Mouse (Mus musculus) small intestine, adult 2 months (tissue): ENCODE measurements around the gene Zscan20.
"Not testable (repeated sequence)": the region's sequence is repeated elsewhere in the genome, so short reads cannot be mapped to it uniquely, and the experiment has no call there.

Experiments used
- CTCF ChIP-seq: fragments of 200-500 bp; IDR thresholded peaks from 2 replicates; pipeline ENCODE4 v1.5.1; 2012; ENCODE audit warnings: low read depth, mild to moderate bottlenecking, control low read depth, inconsistent platforms, low read length, moderate library complexity, mixed read lengths; ENCODE audit not compliant: insufficient replicate concordance, insufficient read length; ENCODE audit errors: extremely low read depth
- POLR2A ChIP-seq: fragments of 200-500 bp; IDR thresholded peaks from 2 replicates; pipeline ENCODE4 v1.6.1; 2012; ENCODE audit warnings: low read depth, mild to moderate bottlenecking, control low read depth, inconsistent platforms, low read length, moderate library complexity

DNA sequence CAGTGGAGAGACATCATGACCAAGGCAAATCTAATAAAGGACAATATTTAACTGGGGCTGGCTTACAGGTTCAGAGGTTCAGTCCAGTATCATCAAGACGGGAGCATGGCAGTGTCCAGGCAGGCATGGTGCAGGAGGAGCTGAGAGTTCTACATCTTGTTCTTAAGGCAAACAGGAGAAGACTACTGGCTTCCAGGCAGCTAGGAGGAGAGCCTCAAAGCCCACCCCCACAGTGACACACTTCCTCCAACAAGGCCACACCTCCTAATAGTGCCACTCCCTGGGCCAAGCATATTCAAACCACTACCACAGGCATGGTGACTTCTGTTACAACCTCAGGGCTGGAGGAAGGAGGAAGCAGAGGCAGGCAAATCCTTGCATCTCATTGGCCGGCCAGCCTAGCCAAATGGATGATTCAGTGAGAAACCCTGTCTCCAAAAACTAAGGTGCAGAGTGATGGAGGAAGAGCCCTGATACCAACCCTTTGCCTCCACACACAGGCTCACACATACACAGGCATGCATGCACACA is 65.9 kb downstream of the Zscan20 start:
- TF ChIP-seq POLR2A, CTCF: not testable (repeated sequence)
